Mouse (Mus musculus): ENCODE measurements around the gene Dnah6. TPM values are rescaled to one million over a fixed set of nuclear protein-coding genes. Genes with fewer than 3 reads are reported as not detected.

Dnah6 gene
- not detected for polyA plus RNA-seq (2017; shearing (Covaris generic))

DNA sequence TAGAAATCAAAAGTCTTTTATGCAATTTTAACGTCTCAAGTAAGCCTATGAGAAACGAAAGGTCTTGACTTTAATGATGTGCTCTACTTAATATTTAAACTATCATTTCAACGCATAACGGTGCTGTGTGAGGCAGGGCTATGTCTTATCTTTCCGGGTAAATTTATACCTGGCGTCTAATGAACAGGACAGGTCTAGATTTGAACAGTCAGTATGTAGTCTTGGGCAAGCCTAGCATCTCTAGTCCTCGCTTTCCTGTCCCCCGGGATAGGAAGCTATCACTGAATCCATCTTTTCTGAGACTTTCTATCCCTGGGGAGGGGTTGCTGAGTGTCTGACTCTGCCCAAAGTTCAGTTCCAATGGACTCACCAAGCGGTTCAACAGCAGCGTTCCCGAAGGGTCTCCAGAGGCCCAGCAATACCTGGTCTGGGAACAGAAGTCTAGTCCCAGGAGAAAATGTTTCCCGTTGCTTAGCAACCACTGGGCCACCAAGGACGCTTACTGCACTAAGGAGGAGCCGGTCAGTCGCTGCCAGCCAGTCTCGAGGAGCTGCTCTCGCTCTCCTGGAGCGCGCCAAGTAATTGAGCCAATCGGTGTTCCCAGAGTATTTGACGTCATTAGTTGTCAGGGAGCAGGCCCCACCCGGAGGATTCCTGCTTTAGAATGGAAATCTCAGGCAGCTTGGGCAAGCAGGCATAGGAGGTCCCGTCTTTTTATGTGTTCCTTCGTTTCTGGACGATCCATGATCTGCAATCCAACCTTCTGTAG is at the start of gene Dnah6:
TSS of gene Dnah6 (minus strand) at position 463 of the 769 bp plus-strand sequence.

DNA sequence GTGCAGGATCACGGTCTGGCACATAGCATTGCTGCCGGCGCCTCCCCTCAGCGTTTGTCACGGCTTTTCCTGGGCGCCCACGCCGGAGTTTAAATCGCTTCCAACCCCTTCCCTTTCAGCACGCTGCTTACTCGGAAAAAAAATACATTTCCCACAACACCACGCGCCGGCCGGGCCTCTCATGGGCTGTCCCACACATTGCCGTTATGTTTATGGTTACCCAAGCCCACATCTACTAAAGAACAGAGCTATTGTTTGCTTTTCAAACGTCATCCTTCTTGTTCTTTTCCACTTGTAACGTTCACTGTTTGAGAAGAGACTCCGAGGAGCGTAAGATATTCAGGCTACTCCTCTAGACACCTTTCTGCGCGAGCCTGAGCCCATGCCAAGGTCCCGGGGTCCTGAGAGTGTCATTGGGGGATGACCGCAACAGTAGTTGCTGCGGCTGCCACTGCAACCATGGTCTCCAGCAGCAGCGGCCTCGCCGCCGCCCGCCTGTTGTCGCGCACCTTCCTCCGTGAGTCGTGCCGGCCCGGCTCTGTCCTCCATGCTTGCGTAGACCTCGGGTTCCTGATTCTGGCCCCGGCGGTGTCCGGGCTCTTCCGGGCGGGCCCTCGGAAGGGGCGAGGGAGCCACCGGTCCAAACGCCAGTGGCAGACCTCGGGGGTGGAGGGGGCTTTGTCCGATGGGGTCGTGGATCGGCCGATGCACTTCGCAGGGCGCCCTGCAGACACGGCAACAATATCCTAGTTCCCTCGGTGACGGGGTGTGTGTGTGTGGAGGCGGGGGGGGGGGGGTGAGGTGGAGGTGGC is 27.0 kb upstream of the Dnah6 start, which contains the start of gene Suclg1:
TSS of gene Suclg1 (plus strand) at position 146 of the 812 bp plus-strand sequence.

Other genes with a start within 250 kb of the Dnah6 start
- 129 TPM for gene Suclg1, start 26.7 kb upstream of the Dnah6 start, polyA plus RNA-seq (2017; shearing (Covaris generic))
- not detected for gene 4931417E11Rik, start 248.0 kb upstream of the Dnah6 start, polyA plus RNA-seq (2017; shearing (Covaris generic))